Mouse (Mus musculus) spleen, adult 2 months (tissue): ENCODE data around the gene Fgfr2.

Experiments
- CTCF ChIP-seq: fragments of 200-500 bp; IDR thresholded peaks from 2 replicates; pipeline ENCODE4 v1.5.1; 2011; ENCODE audit warnings: mild to moderate bottlenecking, inconsistent platforms; ENCODE audit not compliant: insufficient read depth, insufficient read length, insufficient replicate concordance; ENCODE audit errors: extremely low read depth
- POLR2A ChIP-seq: fragments of 200-500 bp; IDR thresholded peaks from 2 replicates; pipeline ENCODE4 v1.6.1; 2011; ENCODE audit warnings: low read depth, low read length, inconsistent platforms

DNA sequence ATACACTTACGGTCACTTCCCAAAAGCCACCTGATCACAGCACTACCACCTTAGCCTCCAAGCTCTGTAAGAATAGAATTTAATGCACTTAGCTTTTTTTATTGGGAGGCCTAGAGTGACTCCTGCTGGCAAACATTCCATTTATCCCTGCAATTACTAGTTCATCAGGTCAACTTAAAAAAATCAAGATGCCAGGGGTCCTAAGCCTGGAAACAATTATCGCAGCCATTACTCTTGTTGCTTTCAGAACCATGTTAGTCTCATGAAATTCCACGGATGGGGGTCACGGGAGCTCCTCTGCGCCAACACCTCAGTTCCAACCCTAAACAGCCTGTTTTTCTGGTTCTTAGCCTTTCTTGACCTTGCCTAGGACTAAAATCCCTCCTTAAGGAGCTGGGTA is 308.1 kb downstream of the Fgfr2 start:
- TF ChIP-seq CTCF (no peak), POLR2A (no peak)
